In the genomic region with DNA sequence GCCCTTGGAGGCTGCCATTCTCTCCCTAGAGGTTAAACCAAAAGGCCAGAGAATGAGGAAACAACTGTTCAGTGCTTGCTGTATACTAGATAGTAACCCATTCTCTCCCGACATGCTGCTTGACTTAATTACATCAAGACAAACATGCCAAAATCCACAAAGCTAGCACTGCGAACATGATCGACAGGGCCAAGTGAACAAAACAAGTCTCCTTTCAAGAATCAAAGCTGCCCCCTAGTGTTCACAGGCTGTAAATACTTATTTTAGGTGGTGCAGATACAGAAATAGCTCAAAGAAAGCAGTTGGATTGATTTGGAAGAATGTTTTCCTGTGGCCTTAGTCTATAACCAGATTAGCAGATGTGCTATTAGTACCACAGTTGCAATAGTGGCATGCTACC, we compare ENCODE assay signal across 9 mouse cellular contexts. TPM values are rescaled to one million over a fixed set of nuclear protein-coding genes. Genes with fewer than 3 reads are reported as not detected.
DNase-seq lines count a peak whose midpoint lies in the region; ATAC-seq and TF ChIP-seq lines count a peak whose summit lies in the region.
"Had no signal": no experiment of that assay in that cellular context is flagged by ENCODE, and none has a peak within 500 bp of the region (broad histone marks: within the 10 kb centered on the region; RNA-seq: fewer than 3 reads in every experiment).

No protein-coding gene starts in this region.

- H3K27me3 ChIP-seq in neural tube, embryonic 11.5 days (ENCODE audit: control insufficient read depth, insufficient read depth, low read length) = no peaks in the 10 kb centered on the region
- no peaks in the 10 kb centered on the region for H3K27me3 ChIP-seq in hindbrain, postnatal 0 days (ENCODE audit: insufficient read depth, low read length)

- no peak overlapping the region for H3K9ac ChIP-seq in neural tube, embryonic 11.5 days (ENCODE audit: low read length)
- no peak overlapping the region for H3K9ac ChIP-seq in hindbrain, postnatal 0 days (replicated peaks; ENCODE audit: low read length)

- no peaks in the 10 kb centered on the region for H3K36me3 ChIP-seq in neural tube, embryonic 11.5 days (ENCODE audit: control insufficient read depth, insufficient read depth, low read length)
- no peaks in the 10 kb centered on the region; the same call in 1 of the 2 replicates for H3K36me3 ChIP-seq in hindbrain, postnatal 0 days (ENCODE audit: insufficient read depth, low read length)

- 0 out of 2 replicates have a peak, but pooled peaks have one; percentile 28 for ATAC-seq in neural tube, embryonic 11.5 days (ENCODE audit: insufficient read depth, low FRiP score, low TSS enrichment)
- peak; percentile 73 for ATAC-seq in common myeloid progenitor, adult 5-6 weeks (replicated peaks; ENCODE audit: low read depth, poor library complexity, severe bottlenecking)
- peak; percentile 13; the same call in 1 of the 2 replicates for ATAC-seq in hindbrain, postnatal 0 days

- 46% methylated on average over 3 of the region's 3 CpGs for WGBS in neural tube, embryonic 11.5 days
- 20% methylated on average over 3 of the region's 3 CpGs for WGBS in hindbrain, postnatal 0 days

- no peak overlapping the region for H3K4me3 ChIP-seq in neural tube, embryonic 11.5 days (ENCODE audit: low read depth, low read length)
- H3K4me3 ChIP-seq in hindbrain, postnatal 0 days (ENCODE audit: low read length) = no peak overlapping the region

- H3K4me2 ChIP-seq in neural tube, embryonic 11.5 days (ENCODE audit: low read depth) = no peak overlapping the region
- no peak overlapping the region for H3K4me2 ChIP-seq in hindbrain, postnatal 0 days (ENCODE audit: low read depth, low read length)

- peak; percentile 80 for TF ChIP-seq CTCF in hindbrain, postnatal 0 days (IDR thresholded peaks at IDR 0.05; ENCODE audit: low read depth)

- H3K9me3 ChIP-seq in neural tube, embryonic 11.5 days (ENCODE audit: control insufficient read depth, low read length) = no peaks in the 10 kb centered on the region
- no peaks in the 10 kb centered on the region for H3K9me3 ChIP-seq in hindbrain, postnatal 0 days (ENCODE audit: low read length)

- H3K27ac ChIP-seq in neural tube, embryonic 11.5 days (ENCODE audit: low read depth, low read length) = no peak overlapping the region
- no peak overlapping the region for H3K27ac ChIP-seq in hindbrain, postnatal 0 days

- peak; percentile 54 for DNase-seq in adrenal gland, postnatal 14 days
- DNase-seq in adrenal gland, postnatal 4 days (ENCODE audit: low spot score in 2 of 2) = no peak
- DNase-seq in neural tube, embryonic 11.5 days (ENCODE audit: low spot score) = peak; percentile 40
- no peak for DNase-seq in neural tube, embryonic 10.5 days (ENCODE audit: extremely low spot score, low spot score)
- peak; percentile 85 for DNase-seq in hindbrain, postnatal 0 days (ENCODE audit: low spot score)
- peak; percentile 51 for DNase-seq in lung, postnatal 10 days
- peak; percentile 15 to 74 for DNase-seq in thymus, postnatal 10 days (ENCODE audit: low spot score in 2 of 2)

- no peaks in the 10 kb centered on the region for H3K4me1 ChIP-seq in neural tube, embryonic 11.5 days (ENCODE audit: control insufficient read depth, insufficient read depth, low read length)
- H3K4me1 ChIP-seq in hindbrain, postnatal 0 days (ENCODE audit: insufficient read depth, low read length) = no peaks in the 10 kb centered on the region

RNA-seq across cellular contexts. Expression of gene Acot12, which starts 44.3 kb away (rescaled TPM):
- total RNA-seq in adrenal gland, postnatal 14 days (2021) = 1.9 and 11.7 TPM in 2 replicates
- total RNA-seq in adrenal gland, postnatal 4 days (2021) = 1 to 10 TPM in 1 of 2 experiments, under 1 TPM in 1; 0.39 to 4.9 TPM
- not detected in 2 replicates for polyA plus RNA-seq in neural tube, embryonic 11.5 days (2014; fragmentation: Nextera tagmentation; extraction: Ambion mirVana)
- not detected in 2 replicates for total RNA-seq in common myeloid progenitor, adult 5-6 weeks (2017)
- 0.16 TPM in 1 of 2 replicates, not detected in the other for total RNA-seq in hindbrain, postnatal 0 days (2014; rRNA removed)
- polyA plus RNA-seq in hindbrain, postnatal 0 days (2015; fragmentation: Nextera tagmentation; extraction: Ambion mirVana) = 0.55 and 0.96 TPM in 2 replicates
- total RNA-seq: heart, postnatal 14 days had no signal

Comparison
In these comparisons a context has a peak if more than half of its experiments do, and no peak if none do; other contexts are left out.
1. DNase-seq: peak in adrenal gland, postnatal 14 days (single experiment), neural tube, embryonic 11.5 days (single experiment), hindbrain, postnatal 0 days (single experiment), lung, postnatal 10 days (single experiment) and thymus, postnatal 10 days (2 of 2); none in adrenal gland, postnatal 4 days (0 of 2) and neural tube, embryonic 10.5 days (single experiment).
2. ATAC-seq: peak in every context shown above with its lines; median percentile 73 in common myeloid progenitor, adult 5-6 weeks; 28 in neural tube, embryonic 11.5 days; 13 in hindbrain, postnatal 0 days.